14 mouse cellular contexts compared by ENCODE assay signal in the genomic region with DNA sequence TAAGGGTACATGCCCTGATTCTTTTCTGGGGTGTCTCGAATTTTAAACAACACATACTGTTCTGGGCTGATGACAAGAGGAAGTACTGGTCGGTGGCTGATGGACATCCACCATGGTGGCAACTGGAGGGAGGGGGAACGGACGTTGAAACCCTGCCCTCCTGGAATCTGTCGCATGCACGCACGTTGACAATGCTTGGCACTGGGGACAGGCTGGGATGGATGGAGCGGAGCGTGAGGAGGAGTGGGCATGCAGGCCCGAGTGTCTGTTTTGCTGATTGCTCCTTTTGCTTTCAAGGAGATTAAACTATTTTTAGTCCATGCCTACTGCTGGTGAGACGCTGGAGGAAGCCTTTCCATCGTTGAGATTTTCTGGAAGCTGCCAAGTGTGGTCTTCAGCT. TPM values are rescaled to one million over a fixed set of nuclear protein-coding genes. Genes with fewer than 3 reads are reported as not detected.
A peak's percentile ranks its signal among the peaks of the same experiment; 100 is the strongest.
DNase-seq lines count a peak whose midpoint lies in the region; ATAC-seq lines count a peak whose summit lies in the region.
"Had no signal": no experiment of that assay in that cellular context is flagged by ENCODE, and none has a peak within 500 bp of the region (broad histone marks: within the 10 kb centered on the region; RNA-seq: fewer than 3 reads in every experiment).

No protein-coding gene starts in this region.

- no peak overlapping the region for H3K4me3 ChIP-seq in heart, embryonic 11.5 days (ENCODE audit: low read depth, low read length)
- no peak overlapping the region for H3K4me3 ChIP-seq in hindbrain, embryonic 15.5 days
- no peak overlapping the region for H3K4me3 ChIP-seq in neural tube, embryonic 15.5 days (replicated peaks)
- H3K4me3 ChIP-seq: heart, embryonic 10.5 days had no signal

- no peaks in the 10 kb centered on the region for H3K36me3 ChIP-seq in heart, embryonic 11.5 days (ENCODE audit: control insufficient read depth, insufficient read depth, low read length)
- no peaks in the 10 kb centered on the region for H3K36me3 ChIP-seq in hindbrain, embryonic 15.5 days
- no peaks in the 10 kb centered on the region for H3K36me3 ChIP-seq in neural tube, embryonic 15.5 days
- H3K36me3 ChIP-seq: heart, embryonic 10.5 days had no signal

- no peak for ATAC-seq in heart, embryonic 11.5 days (replicated peaks; ENCODE audit: insufficient number of reproducible peaks, low FRiP score, low TSS enrichment)
- no peak for ATAC-seq in hindbrain, embryonic 15.5 days (ENCODE audit: low FRiP score, low read depth)
- ATAC-seq in neural tube, embryonic 15.5 days (ENCODE audit: low FRiP score), result peak; percentile 15; the same call in 1 of the 2 replicates

- DNase-seq in heart, postnatal 25 days (ENCODE audit: low spot score), result no peak
- peak; percentile 8 for DNase-seq in right cerebral cortex, adult 18-20 months
- no peak for DNase-seq in right cerebral cortex, postnatal 4 days
- no peak for DNase-seq in thymus, postnatal 14 days
- DNase-seq in left cerebral cortex, postnatal 4 days, result no peak
- DNase-seq: cerebellum, adult 11-12 months; gastrocnemius, postnatal 14 days; kidney, adult 9 months; lung, postnatal 10 days had no signal

- H3K4me2 ChIP-seq in heart, embryonic 11.5 days, result peak overlapping the region; percentile 6; the same call in 1 of the 2 replicates
- H3K4me2 ChIP-seq in hindbrain, embryonic 15.5 days, result no peak overlapping the region
- no peak overlapping the region; the same call in 1 of the 2 replicates for H3K4me2 ChIP-seq in neural tube, embryonic 15.5 days

- H3K4me1 ChIP-seq in heart, embryonic 11.5 days (ENCODE audit: control insufficient read depth, insufficient read depth, low read length), result peaks cover 20% of the 10 kb centered on the region
- H3K4me1 ChIP-seq in hindbrain, embryonic 15.5 days (replicated peaks), result peaks cover 50% of the 10 kb centered on the region
- peaks cover 52% of the 10 kb centered on the region for H3K4me1 ChIP-seq in neural tube, embryonic 15.5 days

- intact Hi-C loops in heart, postnatal 25 days (cut with DNase I), result no loop called here
- intact Hi-C loops in left cerebral cortex, postnatal 4 days (cut with DNase I), result no loop called here

- no peak overlapping the region for H3K9ac ChIP-seq in heart, embryonic 11.5 days (ENCODE audit: low read depth, low read length)
- H3K9ac ChIP-seq in hindbrain, embryonic 15.5 days, result no peak overlapping the region
- 0 out of 2 replicates have a peak overlapping the region, but pooled peaks have one; percentile 36 for H3K9ac ChIP-seq in neural tube, embryonic 15.5 days (replicated peaks)
- H3K9ac ChIP-seq: liver, embryonic 14.5 days had no signal

- 45% methylated on average over 12 of the region's 12 CpGs for WGBS in heart, embryonic 11.5 days (ENCODE audit: insufficient replicate concordance)
- WGBS in hindbrain, embryonic 15.5 days, result 32% methylated on average over 12 of the region's 12 CpGs
- WGBS in neural tube, embryonic 15.5 days, result 41% methylated on average over 12 of the region's 12 CpGs

- H3K27me3 ChIP-seq in heart, embryonic 11.5 days (ENCODE audit: control insufficient read depth, insufficient read depth, low read length), result no peaks in the 10 kb centered on the region
- no peaks in the 10 kb centered on the region for H3K27me3 ChIP-seq in hindbrain, embryonic 15.5 days
- H3K27me3 ChIP-seq in neural tube, embryonic 15.5 days (replicated peaks), result no peaks in the 10 kb centered on the region

- H3K9me3 ChIP-seq in heart, embryonic 11.5 days (replicated peaks; ENCODE audit: control insufficient read depth, low read length), result no peaks in the 10 kb centered on the region
- no peaks in the 10 kb centered on the region for H3K9me3 ChIP-seq in hindbrain, embryonic 15.5 days
- H3K9me3 ChIP-seq in neural tube, embryonic 15.5 days (replicated peaks), result no peaks in the 10 kb centered on the region
- H3K9me3 ChIP-seq: heart, embryonic 10.5 days had no signal

- peak overlapping the region; percentile 6; the same call in 1 of the 2 replicates for H3K27ac ChIP-seq in heart, embryonic 11.5 days (ENCODE audit: low read depth, low read length)
- peak overlapping the region; percentile 60 for H3K27ac ChIP-seq in hindbrain, embryonic 15.5 days (replicated peaks)
- peak overlapping the region; percentile 82 for H3K27ac ChIP-seq in neural tube, embryonic 15.5 days (replicated peaks)
- H3K27ac ChIP-seq: heart, embryonic 10.5 days; liver, embryonic 14.5 days had no signal

RNA-seq across cellular contexts. Expression of gene Cacna2d2, which starts 43.9 kb away (rescaled TPM):
- 5.9 and 7.1 TPM in 2 replicates for polyA plus RNA-seq in heart, embryonic 11.5 days (2014; fragmentation: Nextera tagmentation; extraction: Ambion mirVana)
- 10 to 100 TPM; 12.3 to 13.4 TPM for total RNA-seq in heart, postnatal 25 days (2021)
- polyA plus RNA-seq in hindbrain, embryonic 15.5 days (2015; fragmentation: Nextera tagmentation; extraction: Ambion mirVana), result 7.7 and 10.7 TPM in 2 replicates
- 7.6 and 9.8 TPM in 2 replicates for polyA plus RNA-seq in neural tube, embryonic 15.5 days (2015; fragmentation: Nextera tagmentation; extraction: Ambion mirVana)
- 10 to 100 TPM; 31.9 to 50.0 TPM for total RNA-seq in left cerebral cortex, postnatal 4 days (2021)

Comparison
In these comparisons a context has a peak if more than half of its experiments do, and no peak if none do; other contexts are left out.
1. H3K27ac ChIP-seq: peak in every context shown above with its lines; median percentile 82 in neural tube, embryonic 15.5 days; 60 in hindbrain, embryonic 15.5 days; 6 in heart, embryonic 11.5 days.